Mouse (Mus musculus): Measurements from ENCODE around the gene Foxo1.
A peak's percentile ranks its signal among the peaks of the same experiment; 100 is the strongest.

DNA sequence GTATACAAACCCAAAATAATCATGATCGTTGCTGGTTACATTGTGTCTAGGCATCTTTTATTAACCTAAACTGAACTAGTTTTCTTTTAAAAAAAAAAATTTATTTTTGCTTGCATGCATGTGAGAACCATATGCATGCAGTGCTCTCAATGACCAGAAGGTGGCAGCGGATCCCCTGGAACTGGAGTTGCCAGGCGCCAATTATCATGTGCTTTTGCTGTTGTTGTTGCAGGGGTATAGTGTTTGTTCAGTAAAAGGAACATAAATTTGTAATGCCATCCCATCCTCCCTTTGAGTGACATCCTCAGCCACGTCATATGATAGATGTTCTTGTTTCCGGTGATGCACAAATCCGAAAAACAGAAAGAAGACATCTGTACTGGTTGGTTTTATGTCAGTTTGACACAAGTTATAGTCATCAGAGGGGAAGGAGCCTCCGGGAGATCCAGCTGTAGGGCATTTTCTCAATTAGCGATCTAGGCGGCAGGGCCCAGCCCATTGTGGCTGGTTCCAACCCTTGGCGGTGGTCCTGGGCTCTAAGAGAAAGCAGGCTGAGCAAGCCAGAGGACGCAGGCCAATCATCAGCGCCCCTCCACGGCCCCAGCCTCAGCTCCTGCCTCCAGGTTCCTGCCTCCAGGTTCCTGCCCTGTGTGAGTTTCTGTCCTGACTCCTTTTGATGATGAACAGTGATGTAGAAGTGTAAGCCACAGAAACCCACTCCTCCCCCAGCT, 5.5 kb upstream of the Foxo1 start:
- TF ChIP-seq CTCF (IDR thresholded peaks at IDR 0.05 in 2 of 3, conservative IDR thresholded peaks at IDR 0.05 in 1 of 3; ENCODE audit: control insufficient read depth in 1 of 3, insufficient read depth in 1 of 3, low read depth in 2 of 3, low read length in 3 of 3, poor library complexity in 1 of 3, severe bottlenecking in 1 of 3) (peak; percentile 88 to 95 (median 91)), UBTF (IDR thresholded peaks at IDR 0.05; ENCODE audit: borderline replicate concordance, insufficient read depth, low read depth, low read length) (no peak), GABPA (IDR thresholded peaks at IDR 0.05; ENCODE audit: low read depth, low read length) (no peak), POLR2A (IDR thresholded peaks at IDR 0.05; ENCODE audit: control insufficient read depth in 1 of 2, insufficient read depth in 1 of 2, low read depth in 1 of 2, low read length in 2 of 2, poor library complexity in 1 of 2) (no peak), TAL1 (IDR thresholded peaks at IDR 0.05; ENCODE audit: low read length) (no peak), ELF1 (IDR thresholded peaks at IDR 0.05; ENCODE audit: low read depth, low read length) (no peak), SIN3A (IDR thresholded peaks at IDR 0.05; ENCODE audit: low read length) (no peak), MXI1 (IDR thresholded peaks at IDR 0.05; ENCODE audit: low read depth, low read length) (no peak)
